Mouse (Mus musculus) gastrocnemius, postnatal 25 days (tissue): ENCODE data around the gene Gpr45. TPM values are rescaled to one million over a fixed set of nuclear protein-coding genes. Genes with fewer than 3 reads are reported as not detected.
"Not testable (repeated sequence)": the region's sequence is repeated elsewhere in the genome, so short reads cannot be mapped to it uniquely, and the experiment has no call there.

Experiments used
- DNase-seq: peaks from one replicate; pipeline ENCODE4 v3.0.0; 2022
- long read RNA-seq, 2 experiments: library from polyadenylated mRNA; stranded (forward); transcript quantifications; one replicate each; pipeline ENCODE4 v2.0.0; 2021
- total RNA-seq, 2 experiments: library from RNA; stranded (reverse); gene quantifications; 1 replicate in 1 of 2; 2 replicates in 1 of 2; pipeline ENCODE4 v1.2.3; 2021

Gene Gpr45
- not detected for total RNA-seq
- long read RNA-seq, experiment 1 = 0 reads
- long read RNA-seq, experiment 2 = 0 reads

DNA sequence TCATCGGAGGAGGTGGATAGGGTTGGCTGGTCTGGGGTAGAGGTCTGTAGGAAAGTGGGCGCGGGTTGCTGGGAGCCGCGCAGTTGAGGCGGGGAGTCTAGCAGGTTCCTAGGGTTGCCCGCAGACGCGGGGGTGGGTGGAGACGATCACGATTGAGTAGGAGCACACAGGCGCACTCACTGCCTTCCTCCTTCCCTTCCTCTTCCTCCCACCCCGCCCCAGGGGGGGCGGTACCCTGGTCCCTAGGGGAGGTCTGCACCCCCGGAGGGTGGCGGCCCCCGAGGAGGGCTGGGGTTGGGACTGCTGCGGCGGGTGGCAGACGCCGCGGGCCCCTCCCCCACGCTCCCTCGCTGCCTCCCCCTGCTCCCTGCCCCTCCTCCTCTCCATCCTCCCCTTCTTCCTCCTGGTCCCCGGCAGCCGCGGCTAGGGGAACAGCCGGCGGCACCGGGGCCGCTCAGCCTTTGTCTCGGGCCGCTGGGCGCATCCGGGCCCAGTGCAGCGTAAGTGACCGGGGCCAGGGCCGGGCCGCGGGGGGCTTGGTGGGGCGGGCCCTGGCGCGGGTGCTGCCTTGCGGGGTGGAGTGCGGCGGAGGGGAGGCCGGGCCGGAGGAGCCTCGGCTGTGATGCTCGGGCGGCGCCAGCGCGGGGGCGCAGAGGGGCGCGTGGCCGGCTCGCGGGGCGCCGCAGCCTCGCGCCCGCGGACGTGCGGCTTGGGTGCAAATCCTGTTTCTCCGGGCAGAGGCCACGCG is at the start of gene Gpr45:
Gpr45 (plus strand) TSS at position 139 of the 748 bp plus-strand sequence.
- DNase-seq = peak; percentile 8

DNA sequence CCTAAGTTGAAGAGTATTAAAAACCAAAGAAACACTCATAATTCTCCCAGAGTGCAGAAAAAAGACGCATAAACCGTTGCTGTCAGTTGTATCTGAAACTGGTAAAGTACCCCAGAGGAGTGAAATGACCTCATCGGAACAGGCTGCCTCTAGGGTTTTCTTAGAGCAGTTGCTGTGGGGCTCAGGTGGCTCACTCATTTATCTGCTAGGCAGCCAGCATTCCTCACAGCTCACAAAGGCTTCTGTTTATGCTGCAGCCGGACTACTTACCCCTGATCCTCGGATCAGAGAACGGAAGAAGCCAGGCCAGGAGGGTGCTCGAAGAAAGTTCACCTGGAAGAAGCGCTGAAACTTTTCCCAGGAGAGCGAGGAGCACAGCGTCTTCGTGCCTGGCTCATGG is 47.5 kb upstream of the Gpr45 start:
- DNase-seq = no peak

- DNase-seq = no peak
Observed at GRCm38 (mm10) chr1:42906696-42907095, 46.0 kb upstream of the Gpr45 start.

DNA sequence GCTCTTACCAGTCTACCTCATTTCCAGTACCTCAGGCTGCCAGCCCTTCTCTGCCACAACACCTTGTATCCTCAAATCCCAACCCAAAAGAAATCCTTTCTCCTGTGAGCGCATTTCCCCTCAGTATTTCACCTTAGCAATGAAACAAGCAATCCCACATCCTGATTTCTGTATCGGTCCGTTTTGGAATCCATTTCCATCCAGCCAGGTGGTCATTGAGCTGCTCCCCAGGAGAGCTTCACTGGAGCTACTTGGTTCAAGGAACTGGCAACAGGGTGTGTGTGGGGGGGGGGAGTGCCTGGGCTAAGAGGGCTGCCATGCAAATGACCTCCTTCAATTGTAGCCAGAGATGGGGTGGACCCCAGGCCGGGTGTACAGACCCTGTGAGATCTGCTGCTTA is 45.5 kb upstream of the Gpr45 start:
- DNase-seq = no peak

DNA sequence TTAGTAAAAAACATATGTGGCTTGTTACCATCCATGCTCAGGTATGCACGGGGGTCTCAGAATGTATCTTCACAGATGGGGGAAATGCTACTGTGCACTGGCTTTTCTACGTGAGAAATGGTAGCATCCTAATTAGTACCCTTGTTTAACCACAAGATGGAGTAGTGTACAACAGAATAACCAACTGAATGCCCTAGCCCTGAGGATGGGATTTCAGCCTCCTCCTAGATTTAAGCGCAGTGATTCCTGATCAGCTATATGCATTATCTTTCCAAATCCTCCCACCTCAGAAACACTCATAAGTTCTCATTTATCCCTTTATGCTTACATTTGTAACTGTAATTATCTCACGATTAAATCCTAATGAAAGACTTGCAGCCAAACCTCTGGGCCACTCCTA is 37.6 kb upstream of the Gpr45 start:
- DNase-seq = no peak

GRCm38 (mm10) chr1:42916719-42917118 is 36.0 kb upstream of the Gpr45 start:
- DNase-seq = no peak

- DNase-seq = no peak
Observed at GRCm38 (mm10) chr1:42917908-42918307, 34.8 kb upstream of the Gpr45 start.

DNA sequence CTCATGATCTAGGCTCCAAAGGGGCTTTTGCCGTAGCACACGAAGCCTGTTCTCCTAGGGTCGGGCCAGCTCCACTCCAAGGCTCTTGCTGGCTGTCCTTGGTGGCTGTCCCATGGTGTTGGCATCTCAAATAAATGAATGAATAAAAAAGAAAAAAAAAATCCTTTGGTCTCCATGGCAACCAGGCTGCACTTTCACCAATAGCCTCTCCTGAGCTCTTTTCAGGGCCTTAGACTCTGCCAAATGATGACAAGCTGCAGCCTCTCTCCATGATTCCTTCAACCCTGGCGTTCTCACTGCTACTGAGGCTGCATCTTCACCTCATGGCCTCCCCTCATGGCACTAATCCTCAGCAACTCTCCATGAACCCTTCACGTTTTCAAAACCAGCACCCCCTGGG is 28.7 kb upstream of the Gpr45 start:
- no peak for DNase-seq

GRCm38 (mm10) chr1:42933613-42934012 is 19.1 kb upstream of the Gpr45 start:
- DNase-seq = no peak

DNA sequence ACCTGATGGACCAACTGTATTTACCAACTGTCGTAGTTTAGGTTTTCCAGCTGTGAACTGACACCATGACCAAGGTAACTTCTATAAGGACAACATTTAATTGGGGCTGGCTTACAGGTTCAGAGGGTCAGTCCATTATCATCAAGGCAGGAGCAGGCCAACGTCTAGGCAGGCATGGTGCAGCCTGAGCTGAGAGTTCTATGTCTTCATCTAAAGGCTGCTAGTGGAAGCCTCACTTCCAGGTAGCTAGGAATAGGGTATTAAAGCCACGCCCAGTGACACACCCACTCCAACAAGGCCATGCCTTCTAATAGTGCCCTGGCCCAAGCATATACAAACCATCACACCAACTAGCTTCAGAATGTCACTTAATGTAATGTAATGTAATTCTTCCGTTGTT is 4.2 kb upstream of the Gpr45 start:
- no peak for DNase-seq

- DNase-seq = no peak
Observed at GRCm38 (mm10) chr1:42953482-42953822, 780 bp downstream of the Gpr45 start.

DNA sequence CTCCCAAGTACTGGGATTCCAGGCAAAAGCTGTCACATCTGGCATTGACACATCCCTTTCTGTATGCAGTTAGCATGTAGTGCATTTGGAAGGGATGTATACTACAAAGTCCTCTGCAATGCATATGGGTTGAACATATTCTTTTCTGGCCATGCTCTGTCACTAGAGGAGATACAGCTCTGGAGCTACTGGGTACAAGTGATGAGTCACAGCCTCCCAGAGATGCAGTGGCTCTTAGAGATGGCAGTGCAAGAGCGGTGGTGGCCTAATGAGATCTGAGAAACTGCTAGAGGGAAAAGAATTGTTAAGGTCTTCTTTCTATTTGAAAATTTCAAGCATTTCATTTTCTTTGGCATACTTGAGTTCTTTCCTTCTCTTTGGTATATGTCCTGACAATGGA is 4.2 kb downstream of the Gpr45 start:
- DNase-seq = no peak

DNA sequence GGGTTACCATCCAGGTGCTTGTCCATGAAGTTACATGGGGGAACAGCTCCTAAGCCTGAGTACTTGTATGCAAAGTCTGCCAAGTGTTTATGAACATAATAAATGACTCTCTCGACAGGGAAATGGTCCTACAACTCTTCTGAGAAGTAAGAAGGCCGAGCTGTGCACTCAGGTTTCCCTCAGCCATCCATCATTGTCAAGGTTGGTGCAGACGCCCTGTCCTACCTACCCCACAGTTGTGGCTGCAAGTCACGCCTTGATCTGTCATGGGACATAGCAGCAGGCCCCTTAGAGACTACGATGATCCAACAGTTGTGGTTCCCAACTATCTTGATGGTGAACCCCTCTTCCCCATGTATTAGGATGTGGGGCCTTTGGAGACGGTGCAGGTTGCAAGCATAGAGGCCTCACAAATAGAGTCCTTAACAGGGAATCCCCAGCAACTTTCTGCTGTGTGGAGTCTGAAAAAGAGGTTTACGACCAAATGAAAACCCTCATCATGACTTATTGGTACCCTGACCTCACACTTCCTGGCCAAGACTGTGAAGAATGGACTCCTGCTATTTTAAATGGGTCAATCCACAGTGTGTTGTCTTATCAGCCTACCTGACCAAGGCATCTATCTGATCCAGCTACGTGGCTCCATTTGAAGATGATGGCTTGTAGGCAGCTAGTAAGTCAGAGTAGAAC is 30.6 kb downstream of the Gpr45 start:
- DNase-seq = no peak

DNA sequence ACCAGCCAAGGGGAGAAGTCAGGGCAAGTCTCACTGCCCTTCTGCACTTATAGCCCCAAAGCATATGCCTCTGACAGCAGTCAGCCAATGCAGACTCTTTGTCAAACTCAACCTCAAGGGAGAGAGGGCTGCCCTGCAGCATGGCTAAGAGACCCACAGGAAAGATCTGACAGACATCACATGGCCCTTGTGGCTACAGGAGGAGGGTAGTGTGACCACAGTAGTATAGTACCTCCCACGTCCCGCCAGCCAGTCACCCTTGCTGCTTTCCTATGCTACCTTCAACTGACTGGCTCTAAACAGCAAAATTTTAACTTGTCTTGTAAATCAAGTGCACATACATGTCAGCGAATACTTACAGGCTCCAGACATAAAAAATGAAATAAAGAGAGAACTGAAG is 31.4 kb downstream of the Gpr45 start:
- no peak for DNase-seq

GRCm38 (mm10) chr1:42988996-42989395 is 36.3 kb downstream of the Gpr45 start:
- DNase-seq = no peak

GRCm38 (mm10) chr1:43006051-43006514 is 53.4 kb downstream of the Gpr45 start:
- DNase-seq = no peak

GRCm38 (mm10) chr1:43006524-43006923 is 53.9 kb downstream of the Gpr45 start:
- no peak for DNase-seq

DNA sequence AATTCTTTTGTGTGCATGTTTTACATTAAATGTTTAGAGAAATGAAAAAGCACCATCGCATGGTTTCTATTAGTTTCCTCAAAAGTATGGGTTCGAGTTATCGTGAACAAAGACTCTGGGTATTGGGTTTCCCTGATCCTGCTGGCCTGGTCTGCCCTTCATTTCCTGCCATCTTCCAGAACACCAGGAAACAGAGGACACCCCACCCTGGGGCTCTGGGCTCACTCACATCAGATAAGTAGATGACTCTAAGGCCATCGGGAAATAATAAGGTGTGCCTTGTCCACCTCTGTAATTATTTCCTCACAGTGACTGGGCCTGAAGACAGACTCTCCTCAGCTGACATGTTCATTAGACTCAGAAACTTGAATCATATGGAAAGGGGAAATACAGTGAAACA is 57.8 kb downstream of the Gpr45 start:
- DNase-seq = no peak

GRCm38 (mm10) chr1:43015153-43015685 is 62.5 kb downstream of the Gpr45 start:
- DNase-seq = not testable (repeated sequence)

- no peak for DNase-seq
Observed at GRCm38 (mm10) chr1:43036014-43036413, 83.3 kb downstream of the Gpr45 start.

DNA sequence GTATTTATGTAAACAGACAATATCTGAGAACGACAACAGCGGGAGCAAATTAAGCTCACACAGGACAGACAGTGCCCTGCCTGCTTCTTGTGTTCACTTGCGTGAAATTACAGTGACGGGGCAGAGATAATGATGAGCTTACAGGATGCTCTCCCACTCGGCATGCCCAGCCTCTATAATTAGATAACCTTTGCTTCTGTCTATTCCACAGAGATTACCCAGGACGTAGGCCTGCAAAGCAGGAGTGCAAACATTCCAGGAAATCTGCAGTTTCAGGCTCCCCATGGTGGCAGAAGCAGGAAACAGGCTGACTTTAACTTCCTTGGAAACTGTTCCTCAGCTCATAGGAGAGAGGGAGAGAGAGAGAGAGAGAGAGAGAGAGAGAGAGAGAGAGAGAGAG is 89.6 kb downstream of the Gpr45 start:
- DNase-seq = no peak

- no peak for DNase-seq
Observed at GRCm38 (mm10) chr1:43045204-43045982, 92.7 kb downstream of the Gpr45 start.

DNA sequence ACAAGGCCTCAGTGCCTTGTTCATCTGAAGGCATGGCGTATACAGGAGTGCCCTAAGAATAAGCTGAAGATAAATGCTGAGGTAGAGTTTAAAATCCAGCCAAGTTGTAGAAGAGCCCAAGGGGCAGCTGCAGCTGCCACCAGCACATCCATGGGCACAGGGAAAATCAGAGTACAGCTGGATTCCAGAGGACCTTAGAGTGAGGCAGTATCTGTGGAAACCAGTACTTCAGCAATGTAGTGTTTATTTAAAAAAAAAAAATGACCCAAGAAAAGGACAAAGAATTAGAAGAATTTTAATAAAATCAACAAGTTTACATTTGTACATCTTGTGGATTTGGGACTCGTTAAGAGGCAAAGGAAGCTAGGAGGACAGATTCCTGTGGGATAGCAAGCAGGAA is 94.3 kb downstream of the Gpr45 start:
- DNase-seq = no peak
